Mouse (Mus musculus) T-cell, adult 66 days (primary cell): ENCODE data around the gene Nt5c3. TPM values are rescaled to one million over a fixed set of nuclear protein-coding genes. Genes with fewer than 3 reads are reported as not detected.

Experiments
- total RNA-seq, 2 experiments: library from RNA; stranded (reverse); gene quantifications; 3 replicates in 1 of 2; 4 replicates in 1 of 2; pipeline ENCODE4 v1.2.4; 2023

The Nt5c3 gene
- 10 to 100 TPM; 50.5 to 54.6 TPM for total RNA-seq

GRCm38 (mm10) chr6:56923726-56924707, at the start of gene Nt5c3, which contains the start of gene Vmn1r4:
Nt5c3 (minus strand) TSS chr6:56923932.
Vmn1r4 (plus strand) TSS chr6:56924015.

GRCm38 (mm10) chr6:56969973-56970372, 46.2 kb upstream of the Nt5c3 start, which contains the start of gene Vmn1r5:
Vmn1r5 (plus strand) TSS chr6:56970273.

Other genes with a start within 250 kb of the Nt5c3 start
- 10 to 100 TPM; 33.7 to 35.0 TPM for gene Lsm5, start 219.2 kb downstream of the Nt5c3 start, total RNA-seq
- gene Avl9, start 209.0 kb downstream of the Nt5c3 start, total RNA-seq = 100 to 1,000 TPM; 112 to 115 TPM
- 100 to 1,000 TPM in 1 of 2 experiments, 10 to 100 TPM in 1; 87.4 to 102 TPM for gene Kbtbd2, start 126.1 kb downstream of the Nt5c3 start, total RNA-seq
- under 1 TPM; 0.24 to 0.29 TPM for gene Fkbp9, start 91.9 kb downstream of the Nt5c3 start, total RNA-seq
- gene Vmn1r4, start 83 bp upstream of the Nt5c3 start, total RNA-seq = not detected
- gene Vmn1r5, start 46.3 kb upstream of the Nt5c3 start, total RNA-seq = not detected
- not detected for gene Vmn1r6, start 73.3 kb upstream of the Nt5c3 start, total RNA-seq
- gene Vmn1r7, start 101.4 kb upstream of the Nt5c3 start, total RNA-seq = not detected
- not detected for gene Vmn1r8, start 108.4 kb upstream of the Nt5c3 start, total RNA-seq
- gene Vmn1r9, start 142.9 kb upstream of the Nt5c3 start, total RNA-seq = not detected
- gene Vmn1r10, start 185.5 kb upstream of the Nt5c3 start, total RNA-seq = not detected
- gene Vmn1r11, start 209.5 kb upstream of the Nt5c3 start, total RNA-seq = not detected
- not detected for gene Vmn1r12, start 233.0 kb upstream of the Nt5c3 start, total RNA-seq